Mouse (Mus musculus) central nervous system, embryonic 14 days (tissue): ENCODE measurements around the gene 2310022A10Rik. TPM values are rescaled to one million over a fixed set of nuclear protein-coding genes. Genes with fewer than 3 reads are reported as not detected.

Experiments used
- polyA plus RNA-seq: library from polyadenylated mRNA; depleted of rRNA; stranded (reverse); fragments of >200 nt; gene quantifications from 2 replicates; pipeline ENCODE4 v1.2.3, GENCODE M21; 2012; rRNA removed

2310022A10Rik gene
- polyA plus RNA-seq: 42.0 and 43.1 TPM in 2 replicates

DNA sequence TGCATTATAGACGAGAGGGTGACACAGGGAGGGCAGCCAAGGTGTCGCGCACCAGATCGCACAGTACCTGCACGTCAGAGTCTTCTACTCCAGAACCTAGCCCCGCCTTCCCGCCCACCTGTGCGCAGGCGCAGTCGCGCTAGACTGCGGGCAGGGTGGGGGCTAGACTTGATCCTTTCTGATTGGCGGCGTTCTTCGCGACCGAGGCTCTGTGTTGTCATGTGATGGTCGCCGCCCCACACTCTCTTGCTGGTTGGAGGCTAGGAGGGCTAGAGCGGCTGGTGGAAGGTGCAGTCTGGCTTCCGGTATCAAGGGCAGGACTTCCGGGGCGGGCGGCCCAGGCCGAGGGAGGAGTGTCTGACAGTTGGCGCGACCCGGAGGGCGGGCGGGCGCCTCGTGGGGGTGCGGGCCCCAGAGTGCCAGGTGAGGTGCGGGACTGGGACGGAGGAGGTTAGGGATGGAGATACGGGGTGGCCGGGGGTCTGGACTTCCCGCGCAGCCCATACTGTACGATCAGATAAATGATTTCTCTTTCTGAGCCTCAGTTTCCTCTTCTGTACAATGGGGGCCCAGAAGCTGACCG is at the start of gene 2310022A10Rik, which contains the start of gene Pld3:
Gene 2310022A10Rik, plus strand, starts transcription at position 303 of the 583 bp plus-strand sequence.
Gene Pld3, minus strand, starts transcription at position 288 of the 583 bp plus-strand sequence.

GRCm38 (mm10) chr7:27522967-27523366 is 30.1 kb upstream of the 2310022A10Rik start, which contains the start of gene Hipk4:
TSS of gene Hipk4 (plus strand) at chr7:27523267.

DNA sequence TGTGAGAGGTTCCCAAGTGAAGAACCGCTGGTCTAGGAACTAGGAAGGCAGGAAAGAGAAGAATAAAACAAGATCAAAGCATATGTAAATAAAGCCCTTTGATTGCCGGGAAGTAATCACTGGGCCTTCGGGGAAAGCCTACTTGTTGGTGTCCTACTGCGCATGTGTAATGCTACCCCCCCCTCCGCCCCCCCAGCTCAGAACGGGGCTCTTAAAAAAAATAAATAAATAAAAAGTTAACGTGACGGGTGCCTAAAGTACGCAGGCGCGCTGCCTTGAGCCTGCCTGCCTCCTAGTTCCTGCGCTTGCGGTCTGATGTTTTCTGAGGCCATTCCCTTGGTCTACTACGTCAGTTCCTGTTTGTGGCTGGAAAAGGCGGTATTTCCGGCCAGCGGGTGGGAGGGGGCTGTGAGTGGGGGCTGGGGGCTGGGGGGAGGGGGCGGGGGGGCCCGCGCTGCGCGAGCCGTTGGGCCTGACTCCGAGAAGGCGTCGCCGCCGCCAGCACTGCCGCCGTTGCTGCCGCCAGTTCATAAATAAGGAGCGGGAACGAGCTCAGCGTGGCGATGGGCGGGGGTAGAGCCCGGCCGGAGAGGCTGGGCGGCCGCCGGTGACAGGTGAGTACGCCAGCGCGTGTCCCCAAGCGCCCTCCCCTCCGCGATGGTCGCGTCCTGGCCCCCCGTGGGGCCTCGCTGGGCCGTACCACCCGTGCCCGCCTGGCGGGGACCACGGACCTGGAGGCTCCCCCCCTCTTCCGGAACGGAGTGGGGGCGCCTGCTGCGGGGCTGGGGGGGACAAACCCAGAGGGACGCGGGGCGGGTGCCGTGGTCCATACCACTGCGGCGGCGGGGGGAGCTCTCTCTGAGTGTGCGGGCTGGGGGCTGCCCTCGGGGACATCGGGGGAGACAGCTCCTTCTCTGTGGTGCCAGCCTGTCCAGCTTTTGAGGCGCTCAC is 38.5 kb downstream of the 2310022A10Rik start, which contains the start of gene Akt2:
Gene Akt2, plus strand, starts transcription at position 287 of the 951 bp plus-strand sequence.

Other genes with a start within 250 kb of the 2310022A10Rik start
- gene Ltbp4, start 215.5 kb upstream of the 2310022A10Rik start, polyA plus RNA-seq: 23.4 and 35.0 TPM in 2 replicates
- gene Shkbp1, start 197.2 kb upstream of the 2310022A10Rik start, polyA plus RNA-seq: 139 and 156 TPM in 2 replicates
- not detected in 2 replicates for gene Gm20479, start 195.8 kb upstream of the 2310022A10Rik start, polyA plus RNA-seq
- 19.9 and 20.5 TPM in 2 replicates for gene Sptbn4, start 105.5 kb upstream of the 2310022A10Rik start, polyA plus RNA-seq
- gene Blvrb, start 105.3 kb upstream of the 2310022A10Rik start, polyA plus RNA-seq: 18.0 and 25.5 TPM in 2 replicates
- gene Sertad3, start 79.5 kb upstream of the 2310022A10Rik start, polyA plus RNA-seq: 12.0 and 16.2 TPM in 2 replicates
- 6.8 and 10.9 TPM in 2 replicates for gene Sertad1, start 66.3 kb upstream of the 2310022A10Rik start, polyA plus RNA-seq
- gene Prx, start 53.9 kb upstream of the 2310022A10Rik start, polyA plus RNA-seq: 2.2 and 3.5 TPM in 2 replicates
- gene Hipk4, start 30.0 kb upstream of the 2310022A10Rik start, polyA plus RNA-seq: 1.7 and 2.3 TPM in 2 replicates
- gene Pld3, start within 50 bp of the 2310022A10Rik start, polyA plus RNA-seq: 131 and 151 TPM in 2 replicates
- 70.1 and 73.9 TPM in 2 replicates for gene Akt2, start 38.3 kb downstream of the 2310022A10Rik start, polyA plus RNA-seq
- gene Ttc9b, start 100.7 kb downstream of the 2310022A10Rik start, polyA plus RNA-seq: 36.9 and 44.1 TPM in 2 replicates
- 65.0 and 67.7 TPM in 2 replicates for gene Map3k10, start 121.4 kb downstream of the 2310022A10Rik start, polyA plus RNA-seq
- gene Zfp607b, start 136.1 kb downstream of the 2310022A10Rik start, polyA plus RNA-seq: 6.6 and 8.8 TPM in 2 replicates
- 31.6 and 40.7 TPM in 2 replicates for gene Zfp60, start 178.2 kb downstream of the 2310022A10Rik start, polyA plus RNA-seq